In the genomic region with DNA sequence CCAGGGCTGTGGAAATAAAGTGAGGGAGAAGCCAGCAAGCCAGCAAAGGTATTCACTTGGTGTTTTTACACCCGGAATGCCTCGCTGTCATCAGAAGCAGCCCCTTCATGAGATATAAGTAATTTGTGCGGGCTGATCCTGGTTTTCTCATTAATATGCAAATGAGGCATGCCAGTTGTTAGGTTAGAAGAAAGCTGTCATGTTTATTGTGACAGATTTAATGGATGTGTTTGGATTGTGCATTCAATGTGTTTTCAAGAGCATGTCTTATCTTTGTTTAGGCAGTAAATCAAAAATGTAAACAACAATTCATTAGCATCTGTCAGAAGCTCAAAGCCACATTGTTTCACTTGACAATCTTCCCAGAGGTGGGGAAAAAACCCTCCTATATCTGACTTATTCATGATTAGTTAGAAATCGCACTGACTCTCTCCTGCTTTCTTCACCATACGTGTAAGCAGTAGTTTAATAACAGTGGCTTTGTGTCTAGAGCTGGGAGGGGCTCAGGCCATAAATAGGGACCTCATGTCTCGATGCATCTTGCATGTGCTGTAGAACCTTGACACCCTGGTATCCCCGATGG, we compare ENCODE assay signal across 22 mouse cellular contexts.
DNase-seq lines count a peak whose midpoint lies in the region; ATAC-seq lines count a peak whose summit lies in the region.
"Had no signal": no experiment of that assay in that cellular context is flagged by ENCODE, and none has a peak within 500 bp of the region (broad histone marks: within the 10 kb centered on the region; RNA-seq: fewer than 3 reads in every experiment).

No protein-coding gene starts in this region.

- no peak overlapping the region for H3K4me2 ChIP-seq in forebrain, embryonic 12.5 days
- no peak overlapping the region for H3K4me2 ChIP-seq in midbrain, embryonic 11.5 days
- H3K4me2 ChIP-seq in midbrain, embryonic 15.5 days = no peak overlapping the region
- no peak overlapping the region for H3K4me2 ChIP-seq in neural tube, embryonic 14.5 days (ENCODE audit: low read depth, low read length)
- H3K4me2 ChIP-seq: embryonic facial prominence, embryonic 12.5 days; hindbrain, embryonic 15.5 days had no signal

- H3K4me3 ChIP-seq in forebrain, embryonic 12.5 days (replicated peaks) = no peak overlapping the region
- no peak overlapping the region for H3K4me3 ChIP-seq in forebrain, embryonic 10.5 days
- H3K4me3 ChIP-seq in midbrain, embryonic 11.5 days (ENCODE audit: low read depth, low read length) = no peak overlapping the region
- H3K4me3 ChIP-seq in midbrain, embryonic 15.5 days = no peak overlapping the region
- no peak overlapping the region for H3K4me3 ChIP-seq in neural tube, embryonic 14.5 days (ENCODE audit: low read depth, low read length)
- H3K4me3 ChIP-seq: embryonic facial prominence, embryonic 12.5 days; heart, embryonic 10.5 days; hindbrain, embryonic 15.5 days had no signal

- no peaks in the 10 kb centered on the region for H3K36me3 ChIP-seq in forebrain, embryonic 12.5 days (replicated peaks)
- H3K36me3 ChIP-seq in forebrain, embryonic 10.5 days (replicated peaks) = no peaks in the 10 kb centered on the region
- H3K36me3 ChIP-seq in midbrain, embryonic 11.5 days (ENCODE audit: control insufficient read depth, insufficient read depth, low read length) = no peaks in the 10 kb centered on the region
- no peaks in the 10 kb centered on the region for H3K36me3 ChIP-seq in midbrain, embryonic 15.5 days (replicated peaks)
- H3K36me3 ChIP-seq in neural tube, embryonic 14.5 days (ENCODE audit: control insufficient read depth, insufficient read depth, low read length) = no peaks in the 10 kb centered on the region
- H3K36me3 ChIP-seq: embryonic facial prominence, embryonic 12.5 days; G1E; heart, embryonic 10.5 days; hindbrain, embryonic 15.5 days had no signal

- no peak overlapping the region for H3K9ac ChIP-seq in forebrain, embryonic 12.5 days
- H3K9ac ChIP-seq in midbrain, embryonic 11.5 days (ENCODE audit: low read length) = no peak overlapping the region
- H3K9ac ChIP-seq in midbrain, embryonic 15.5 days = no peak overlapping the region
- H3K9ac ChIP-seq in neural tube, embryonic 14.5 days (replicated peaks; ENCODE audit: low read depth, low read length) = no peak overlapping the region
- H3K9ac ChIP-seq: embryonic facial prominence, embryonic 12.5 days; hindbrain, embryonic 15.5 days had no signal

- H3K4me1 ChIP-seq in forebrain, embryonic 12.5 days = peaks cover 20% of the 10 kb centered on the region
- H3K4me1 ChIP-seq in forebrain, embryonic 10.5 days = peaks cover 18% of the 10 kb centered on the region
- no peaks in the 10 kb centered on the region; the same call in 1 of the 2 replicates for H3K4me1 ChIP-seq in midbrain, embryonic 11.5 days (ENCODE audit: control insufficient read depth, insufficient read depth, low read length)
- peaks cover 11% of the 10 kb centered on the region for H3K4me1 ChIP-seq in midbrain, embryonic 15.5 days
- peaks cover 2% of the 10 kb centered on the region; the same call in 1 of the 2 replicates for H3K4me1 ChIP-seq in neural tube, embryonic 14.5 days (ENCODE audit: control insufficient read depth, insufficient read depth, low read length)

- DNase-seq in forebrain, embryonic 10.5 days (ENCODE audit: extremely low spot score, low spot score) = no peak
- peak; percentile 79 for DNase-seq in midbrain, embryonic 11.5 days (ENCODE audit: low spot score, missing footprints)
- DNase-seq in neural tube, embryonic 10.5 days (ENCODE audit: extremely low spot score, low spot score) = no peak
- no peak for DNase-seq in spleen, adult 12 weeks (ENCODE audit: low spot score)
- DNase-seq: adrenal gland, adult 8-10 months; adrenal gland, postnatal 36 days; B cell, adult 2 months; cerebellum, adult 11 months; cerebellum, adult 8-10 months; cerebellum, postnatal 14 days; heart, adult 18-20 months; heart, postnatal 10 days; heart, postnatal 4 days had no signal

- peak; percentile 57; the same call in 1 of the 2 replicates for ATAC-seq in forebrain, embryonic 12.5 days (ENCODE audit: low FRiP score)
- ATAC-seq in midbrain, embryonic 11.5 days (ENCODE audit: low FRiP score) = no peak
- ATAC-seq in midbrain, embryonic 15.5 days (replicated peaks) = no peak
- ATAC-seq in neural tube, embryonic 14.5 days (ENCODE audit: low read depth) = no peak
- ATAC-seq: CD4-positive, CD25-positive, alpha-beta regulatory T cell, adult 4 months; inflammation-experienced regulatory T-cells, adult 6 months had no signal

- H3K9me3 ChIP-seq in forebrain, embryonic 12.5 days = no peaks in the 10 kb centered on the region
- H3K9me3 ChIP-seq in forebrain, embryonic 10.5 days = no peaks in the 10 kb centered on the region
- H3K9me3 ChIP-seq in midbrain, embryonic 11.5 days (ENCODE audit: control insufficient read depth, low read length) = no peaks in the 10 kb centered on the region
- H3K9me3 ChIP-seq in midbrain, embryonic 15.5 days = no peaks in the 10 kb centered on the region
- H3K9me3 ChIP-seq in neural tube, embryonic 14.5 days (ENCODE audit: control insufficient read depth, low read length) = no peaks in the 10 kb centered on the region
- H3K9me3 ChIP-seq: embryonic facial prominence, embryonic 12.5 days; heart, embryonic 10.5 days; hindbrain, embryonic 15.5 days had no signal

- WGBS in forebrain, embryonic 12.5 days = 31% methylated on average over 7 of the region's 7 CpGs
- WGBS in forebrain, embryonic 10.5 days = 79% methylated on average over 7 of the region's 7 CpGs
- WGBS in midbrain, embryonic 11.5 days = 77% methylated on average over 7 of the region's 7 CpGs
- 47% methylated on average over 7 of the region's 7 CpGs for WGBS in midbrain, embryonic 15.5 days
- WGBS in neural tube, embryonic 14.5 days = 41% methylated on average over 7 of the region's 7 CpGs

- peaks cover 51% of the 10 kb centered on the region for H3K27me3 ChIP-seq in forebrain, embryonic 12.5 days
- H3K27me3 ChIP-seq in forebrain, embryonic 10.5 days (ENCODE audit: poor library complexity, severe bottlenecking) = no peaks in the 10 kb centered on the region; the same call in 1 of the 2 replicates
- no peaks in the 10 kb centered on the region for H3K27me3 ChIP-seq in midbrain, embryonic 11.5 days (ENCODE audit: control insufficient read depth, insufficient read depth, low read length)
- 0 out of 2 replicates have a peak, but pooled peaks cover 3% of the 10 kb centered on the region for H3K27me3 ChIP-seq in midbrain, embryonic 15.5 days (replicated peaks)
- H3K27me3 ChIP-seq in neural tube, embryonic 14.5 days (ENCODE audit: control insufficient read depth, insufficient read depth, low read length) = no peaks in the 10 kb centered on the region
- H3K27me3 ChIP-seq: embryonic facial prominence, embryonic 12.5 days had no signal

- no peak overlapping the region for H3K27ac ChIP-seq in forebrain, embryonic 12.5 days
- no peak overlapping the region for H3K27ac ChIP-seq in forebrain, embryonic 10.5 days
- no peak overlapping the region for H3K27ac ChIP-seq in midbrain, embryonic 11.5 days (ENCODE audit: low read depth, low read length)
- no peak overlapping the region for H3K27ac ChIP-seq in midbrain, embryonic 15.5 days
- H3K27ac ChIP-seq in neural tube, embryonic 14.5 days (ENCODE audit: low read depth, low read length) = 0 out of 2 replicates have a peak overlapping the region, but pooled peaks have one; percentile 13
- H3K27ac ChIP-seq: embryonic facial prominence, embryonic 12.5 days; heart, embryonic 10.5 days; hindbrain, embryonic 15.5 days had no signal
